Mouse (Mus musculus) brain, embryonic 14.5 days (tissue): ENCODE measurements around the gene Cryaa. TPM values are rescaled to one million over a fixed set of nuclear protein-coding genes. Genes with fewer than 3 reads are reported as not detected.
"Not testable (repeated sequence)": the region's sequence is repeated elsewhere in the genome, so short reads cannot be mapped to it uniquely, and the experiment has no call there.

Source experiments
- DNase-seq: peaks from one replicate; pipeline ENCODE4 v3.0.0-alpha.2; 2011; ENCODE audit warnings: low read depth
- CTCF ChIP-seq: fragments of 200-500 bp; IDR thresholded peaks from 2 replicates; pipeline ENCODE4 v1.5.1; 2012; ENCODE audit warnings: inconsistent platforms, mild to moderate bottlenecking, moderate library complexity, borderline replicate concordance; ENCODE audit not compliant: insufficient read depth, insufficient read length; ENCODE audit errors: extremely low read depth
- POLR2A ChIP-seq: fragments of 200-500 bp; IDR thresholded peaks from 2 replicates; pipeline ENCODE4 v1.6.1; 2012; ENCODE audit warnings: mild to moderate bottlenecking, inconsistent platforms, borderline replicate concordance; ENCODE audit not compliant: poor library complexity, insufficient read depth, insufficient read length, severe bottlenecking; ENCODE audit errors: extremely low read depth
- polyA plus RNA-seq: library from polyadenylated mRNA; depleted of rRNA; stranded (reverse); fragments of >200 nt; gene quantifications from 2 replicates; pipeline ENCODE4 v1.2.3, GENCODE M21; 2012

Gene Cryaa
- polyA plus RNA-seq, 1 experiment: 0.12 TPM

GRCm38 (mm10) chr17:31693330-31694022, 15.9 kb downstream of the Cryaa start:
- peak; percentile 85 for DNase-seq
- peak; percentile 85 for TF ChIP-seq CTCF
- no peak for TF ChIP-seq POLR2A

- TF ChIP-seq POLR2A (no peak), CTCF (no peak)
- DNase-seq: no peak
Measured at GRCm38 (mm10) chr17:31694023-31694376, 16.4 kb downstream of the Cryaa start.

GRCm38 (mm10) chr17:31694949-31695348, 17.3 kb downstream of the Cryaa start:
- TF ChIP-seq POLR2A (no peak), CTCF (no peak)
- no peak for DNase-seq

GRCm38 (mm10) chr17:31695356-31695755, 17.7 kb downstream of the Cryaa start:
- not testable (repeated sequence) for DNase-seq

- TF ChIP-seq POLR2A (no peak), CTCF (no peak)
Measured at GRCm38 (mm10) chr17:31698347-31698746, 20.7 kb downstream of the Cryaa start.

GRCm38 (mm10) chr17:31703276-31703980, 25.8 kb downstream of the Cryaa start:
- DNase-seq: no peak
- TF ChIP-seq CTCF (no peak), POLR2A (no peak)

More at GRCm38 (mm10) chr17:31698347-31698746, 20.7 kb downstream of the Cryaa start:
- peak; percentile 78 for DNase-seq

- TF ChIP-seq POLR2A (no peak), CTCF (no peak)
- DNase-seq: peak; percentile 77
Measured at GRCm38 (mm10) chr17:31705271-31706020, 27.8 kb downstream of the Cryaa start.

- TF ChIP-seq CTCF (no peak), POLR2A (no peak)
- peak; percentile 75 for DNase-seq
Measured at GRCm38 (mm10) chr17:31709121-31709741, 31.6 kb downstream of the Cryaa start.

GRCm38 (mm10) chr17:31710455-31710854, 32.8 kb downstream of the Cryaa start:
- DNase-seq: no peak
- TF ChIP-seq POLR2A (no peak), CTCF (no peak)

GRCm38 (mm10) chr17:31713709-31714108, 36.1 kb downstream of the Cryaa start:
- DNase-seq: no peak
- no peak for TF ChIP-seq CTCF

GRCm38 (mm10) chr17:31714125-31714524, 36.5 kb downstream of the Cryaa start:
- TF ChIP-seq POLR2A (no peak), CTCF (no peak)
- no peak for DNase-seq

- TF ChIP-seq POLR2A: no peak
- TF ChIP-seq CTCF: no peak
- DNase-seq: peak; percentile 61
Measured at GRCm38 (mm10) chr17:31715006-31715405, 37.4 kb downstream of the Cryaa start.

- no peak for DNase-seq
- TF ChIP-seq CTCF: no peak
- TF ChIP-seq POLR2A: no peak
Measured at GRCm38 (mm10) chr17:31721637-31722036, 44.0 kb downstream of the Cryaa start.
